Mouse (Mus musculus) bone marrow macrophage, adult 2 months (primary cell): ENCODE measurements at regions not wholly inside any gene's neighbourhood (a gene's known extent, or its start where the extent isn't known, plus 50 kb on each side); places are given as distances from the start of the nearest gene placed in this dataset.

Source experiments
- H3K27ac ChIP-seq: 2 replicates; pipeline ENCODE4 v1.5.1; 2012; ENCODE audit warnings: low read depth, low read length; ENCODE audit not compliant: insufficient read depth
- H3K4me1 ChIP-seq: 2 replicates; pipeline ENCODE4 v1.6.1; 2012; ENCODE audit warnings: low read length; ENCODE audit not compliant: control insufficient read depth, insufficient read depth
- H3K4me3 ChIP-seq: 2 replicates; pipeline ENCODE4 v1.5.1; 2012; ENCODE audit warnings: mild to moderate bottlenecking, low read length, moderate library complexity; ENCODE audit not compliant: insufficient read depth
- CTCF ChIP-seq: IDR thresholded peaks from 2 replicates; pipeline ENCODE4 v1.5.1; 2012; ENCODE audit warnings: low read depth, mild to moderate bottlenecking, low read length, moderate library complexity
- POLR2A ChIP-seq: IDR thresholded peaks from 2 replicates; pipeline ENCODE4 v1.6.1; 2012; ENCODE audit warnings: mild to moderate bottlenecking, low read depth, low read length, borderline replicate concordance

- TF ChIP-seq POLR2A: no peak
- TF ChIP-seq CTCF: no peak
- H3K4me3 ChIP-seq: no peak overlapping the region
- H3K27ac ChIP-seq: no peak overlapping the region
- H3K4me1 ChIP-seq: peaks cover 8% of the 10 kb centered on the region; the same call in 1 of the 2 replicates
Measured at GRCm38 (mm10) chr13:37526102-37526501, 181.1 kb downstream of the Ly86 start.

GRCm38 (mm10) chr13:37528380-37528779 is 183.4 kb downstream of the Ly86 start:
- TF ChIP-seq CTCF: no peak
- no peak for TF ChIP-seq POLR2A

GRCm38 (mm10) chr13:37528876-37529275 is 183.9 kb downstream of the Ly86 start:
- TF ChIP-seq CTCF: no peak
- no peak for TF ChIP-seq POLR2A
- H3K4me3 ChIP-seq: no peak overlapping the region
- peaks cover 8% of the 10 kb centered on the region; the same call in 1 of the 2 replicates for H3K4me1 ChIP-seq
- no peak overlapping the region for H3K27ac ChIP-seq

More at GRCm38 (mm10) chr13:37528380-37528779, 183.4 kb downstream of the Ly86 start:
- Histone ChIP-seq H3K27ac (no peak overlapping the region), H3K4me1 (peaks cover 8% of the 10 kb centered on the region; the same call in 1 of the 2 replicates), H3K4me3 (no peak overlapping the region)

GRCm38 (mm10) chr13:37531512-37532183 is 186.6 kb downstream of the Ly86 start:
- no peaks in the 10 kb centered on the region for H3K4me1 ChIP-seq
- no peak overlapping the region for H3K27ac ChIP-seq
- no peak overlapping the region for H3K4me3 ChIP-seq
- no peak for TF ChIP-seq CTCF
- no peak for TF ChIP-seq POLR2A

- TF ChIP-seq POLR2A (no peak), CTCF (no peak)
- H3K27ac ChIP-seq: no peak overlapping the region
- no peak overlapping the region for H3K4me3 ChIP-seq
- H3K4me1 ChIP-seq: peaks cover 5% of the 10 kb centered on the region; the same call in 1 of the 2 replicates
Measured at GRCm38 (mm10) chr13:37532596-37533170, 187.7 kb downstream of the Ly86 start.

GRCm38 (mm10) chr13:37533851-37534250 is 188.8 kb downstream of the Ly86 start:
- no peak overlapping the region for H3K27ac ChIP-seq
- TF ChIP-seq CTCF (no peak), POLR2A (no peak)
- H3K4me3 ChIP-seq: no peak overlapping the region
- H3K4me1 ChIP-seq: peaks cover 5% of the 10 kb centered on the region; the same call in 1 of the 2 replicates

- Histone ChIP-seq H3K27ac (no peak overlapping the region), H3K4me3 (no peak overlapping the region), H3K4me1 (peaks cover 9% of the 10 kb centered on the region)
- no peak for TF ChIP-seq CTCF
- no peak for TF ChIP-seq POLR2A
Measured at GRCm38 (mm10) chr13:37537330-37537729, 192.3 kb downstream of the Ly86 start.

GRCm38 (mm10) chr13:37537793-37538192 is 192.8 kb downstream of the Ly86 start:
- no peak for TF ChIP-seq CTCF
- no peak for TF ChIP-seq POLR2A
- H3K4me3 ChIP-seq: no peak overlapping the region
- peaks cover 10% of the 10 kb centered on the region for H3K4me1 ChIP-seq
- H3K27ac ChIP-seq: no peak overlapping the region

- no peak overlapping the region for H3K27ac ChIP-seq
- peaks cover 12% of the 10 kb centered on the region for H3K4me1 ChIP-seq
- H3K4me3 ChIP-seq: no peak overlapping the region
- no peak for TF ChIP-seq POLR2A
- no peak for TF ChIP-seq CTCF
Measured at GRCm38 (mm10) chr13:37540980-37541531, 196.0 kb downstream of the Ly86 start.

GRCm38 (mm10) chr13:37541674-37542073 is 196.7 kb downstream of the Ly86 start:
- Histone ChIP-seq H3K27ac (no peak overlapping the region), H3K4me3 (no peak overlapping the region), H3K4me1 (peaks cover 19% of the 10 kb centered on the region)
- TF ChIP-seq CTCF (peak; percentile 48), POLR2A (no peak)
